Mouse (Mus musculus): Measurements from ENCODE around the gene Prkab2. TPM values are rescaled to one million over a fixed set of nuclear protein-coding genes. Genes with fewer than 3 reads are reported as not detected.

The Prkab2 gene
- polyA plus RNA-seq, 1 experiment from 2014 or later = 5.5 TPM

DNA sequence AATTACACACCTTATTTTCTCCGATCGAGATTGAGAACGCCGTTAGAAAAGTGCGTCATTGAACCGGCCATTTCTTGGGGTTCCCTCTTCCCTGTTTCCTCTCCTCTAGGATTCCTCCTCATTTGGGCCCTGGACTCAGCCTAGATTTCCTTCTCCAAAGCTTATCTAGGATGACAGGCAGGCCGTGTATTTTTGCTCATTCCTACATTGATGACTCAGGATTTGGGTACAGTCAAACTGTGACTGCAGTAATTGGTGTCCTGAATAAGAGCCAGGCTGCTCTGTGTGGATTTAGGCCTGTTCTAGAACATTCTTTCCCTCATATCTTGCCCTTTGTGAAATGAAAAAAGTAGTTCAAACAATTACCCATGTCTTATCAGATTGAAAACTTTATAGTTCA, 1.8 kb downstream of the Prkab2 start:
- Histone ChIP-seq H3K27ac (ENCODE audit: low read length) (no peak overlapping the region), H3K9ac (ENCODE audit: low read depth, low read length) (no peak overlapping the region), H3K4me3 (ENCODE audit: low read length) (peak overlapping the region; percentile 92; the same call in 1 of the 2 replicates), H3K9me3 (ENCODE audit: control insufficient read depth, low read length) (peaks cover 2% of the 10 kb centered on the region; the same call in 1 of the 2 replicates), H3K4me1 (ENCODE audit: control insufficient read depth, insufficient read depth, low read length) (peaks cover 16% of the 10 kb centered on the region), H3K27me3 (replicated peaks; ENCODE audit: control insufficient read depth, insufficient read depth, low read length) (no peaks in the 10 kb centered on the region), H3K4me2 (ENCODE audit: low read depth, low read length) (peak overlapping the region; percentile 80; the same call in 1 of the 2 replicates), H3K36me3 (ENCODE audit: control insufficient read depth, insufficient read depth, low read length) (peaks cover 5% of the 10 kb centered on the region; the same call in 1 of the 2 replicates)
- 83% methylated on average over 7 of the region's 7 CpGs for WGBS
- ATAC-seq = no peak

GRCm38 (mm10) chr3:97661206-97661605, 3.2 kb downstream of the Prkab2 start:
- no peaks in the 10 kb centered on the region for H3K9me3 ChIP-seq (ENCODE audit: control insufficient read depth, low read length)
- H3K36me3 ChIP-seq (ENCODE audit: control insufficient read depth, insufficient read depth, low read length) = peaks cover 5% of the 10 kb centered on the region; the same call in 1 of the 2 replicates
- no peaks in the 10 kb centered on the region for H3K27me3 ChIP-seq (replicated peaks; ENCODE audit: control insufficient read depth, insufficient read depth, low read length)
- 48% methylated on average over 8 of the region's 8 CpGs for WGBS
- peak overlapping the region; percentile 30 for H3K9ac ChIP-seq (ENCODE audit: low read depth, low read length)
- H3K4me3 ChIP-seq (ENCODE audit: low read length) = no peak overlapping the region
- H3K27ac ChIP-seq (ENCODE audit: low read length) = no peak overlapping the region
- H3K4me1 ChIP-seq (ENCODE audit: control insufficient read depth, insufficient read depth, low read length) = peaks cover 16% of the 10 kb centered on the region
- no peak overlapping the region for H3K4me2 ChIP-seq (ENCODE audit: low read depth, low read length)
- no peak for ATAC-seq

- WGBS = 62% methylated on average over 9 of the region's 9 CpGs
- no peak overlapping the region for H3K4me2 ChIP-seq (ENCODE audit: low read depth, low read length)
- peaks cover 8% of the 10 kb centered on the region for H3K36me3 ChIP-seq (ENCODE audit: control insufficient read depth, insufficient read depth, low read length)
- ATAC-seq = 0 out of 2 replicates have a peak, but pooled peaks have one; percentile 13
- no peaks in the 10 kb centered on the region for H3K27me3 ChIP-seq (replicated peaks; ENCODE audit: control insufficient read depth, insufficient read depth, low read length)
- no peak overlapping the region for H3K9ac ChIP-seq (ENCODE audit: low read depth, low read length)
- H3K4me3 ChIP-seq (ENCODE audit: low read length) = no peak overlapping the region
- no peaks in the 10 kb centered on the region for H3K4me1 ChIP-seq (ENCODE audit: control insufficient read depth, insufficient read depth, low read length)
- H3K27ac ChIP-seq (ENCODE audit: low read length) = no peak overlapping the region
- H3K9me3 ChIP-seq (ENCODE audit: control insufficient read depth, low read length) = no peaks in the 10 kb centered on the region
Measured at GRCm38 (mm10) chr3:97665525-97665924, 7.5 kb downstream of the Prkab2 start.

- WGBS = 56% methylated on average over 8 of the region's 8 CpGs
- no peak overlapping the region for H3K27ac ChIP-seq (ENCODE audit: low read length)
- peaks cover 8% of the 10 kb centered on the region for H3K36me3 ChIP-seq (ENCODE audit: control insufficient read depth, insufficient read depth, low read length)
- H3K9ac ChIP-seq (ENCODE audit: low read depth, low read length) = no peak overlapping the region
- H3K27me3 ChIP-seq (replicated peaks; ENCODE audit: control insufficient read depth, insufficient read depth, low read length) = no peaks in the 10 kb centered on the region
- H3K4me1 ChIP-seq (ENCODE audit: control insufficient read depth, insufficient read depth, low read length) = no peaks in the 10 kb centered on the region
- H3K4me2 ChIP-seq (ENCODE audit: low read depth, low read length) = no peak overlapping the region
- H3K4me3 ChIP-seq (ENCODE audit: low read length) = no peak overlapping the region
- ATAC-seq = no peak
- H3K9me3 ChIP-seq (ENCODE audit: control insufficient read depth, low read length) = no peaks in the 10 kb centered on the region
Measured at GRCm38 (mm10) chr3:97666154-97666553, 8.2 kb downstream of the Prkab2 start.

DNA sequence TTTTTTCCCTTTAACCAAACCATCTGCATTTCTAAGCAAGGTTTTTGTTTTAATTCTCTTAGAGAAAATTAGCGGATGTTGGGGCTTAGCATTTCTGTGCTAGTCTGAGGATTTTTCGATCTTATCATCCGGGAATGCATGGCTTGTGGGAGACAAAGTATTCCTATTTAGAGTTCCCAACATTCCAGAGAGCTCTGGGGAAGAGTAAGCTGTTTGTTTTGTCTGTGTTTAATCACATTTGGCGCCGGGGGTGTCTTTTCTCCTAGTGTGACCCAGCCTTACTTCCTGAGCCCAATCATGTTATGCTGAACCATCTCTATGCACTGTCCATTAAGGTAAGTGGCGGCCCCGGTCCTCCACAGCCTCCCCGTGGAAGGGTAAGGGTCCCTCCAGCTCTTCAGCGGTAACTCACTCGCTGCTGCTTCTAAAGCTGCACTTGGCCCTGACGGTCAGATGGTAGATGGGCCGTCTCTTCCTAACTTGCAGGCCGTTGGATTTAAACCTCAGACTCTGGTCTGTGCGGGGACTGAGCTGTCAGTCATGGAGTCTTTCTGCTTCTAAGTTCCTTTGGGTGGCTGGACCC, 9.2 kb downstream of the Prkab2 start:
- Histone ChIP-seq H3K9me3 (ENCODE audit: control insufficient read depth, low read length) (no peaks in the 10 kb centered on the region), H3K4me3 (ENCODE audit: low read length) (no peak overlapping the region), H3K4me1 (ENCODE audit: control insufficient read depth, insufficient read depth, low read length) (no peaks in the 10 kb centered on the region), H3K9ac (ENCODE audit: low read depth, low read length) (no peak overlapping the region), H3K4me2 (ENCODE audit: low read depth, low read length) (no peak overlapping the region), H3K27ac (ENCODE audit: low read length) (no peak overlapping the region), H3K27me3 (replicated peaks; ENCODE audit: control insufficient read depth, insufficient read depth, low read length) (no peaks in the 10 kb centered on the region), H3K36me3 (ENCODE audit: control insufficient read depth, insufficient read depth, low read length) (peaks cover 8% of the 10 kb centered on the region)
- 55% methylated on average over 14 of the region's 14 CpGs for WGBS
- ATAC-seq = no peak

GRCm38 (mm10) chr3:97674644-97675110, 16.7 kb downstream of the Prkab2 start, which contains the start of gene Gm17651:
Gene Gm17651, minus strand, starts transcription at chr3:97674694.
- no peak within 1 kb of the TSS for H3K4me2 ChIP-seq (ENCODE audit: low read depth, low read length)
- no peaks in the 10 kb centered on the region for H3K27me3 ChIP-seq (replicated peaks; ENCODE audit: control insufficient read depth, insufficient read depth, low read length)
- H3K9me3 ChIP-seq (ENCODE audit: control insufficient read depth, low read length) = no peaks in the 10 kb centered on the region
- no peak within 1 kb of the TSS for H3K4me3 ChIP-seq (ENCODE audit: low read length)
- H3K9ac ChIP-seq (ENCODE audit: low read depth, low read length) = no peak within 1 kb of the TSS
- H3K4me1 ChIP-seq (ENCODE audit: control insufficient read depth, insufficient read depth, low read length) = no peaks in the 10 kb centered on the region
- ATAC-seq = no peak
- H3K27ac ChIP-seq (ENCODE audit: low read length) = no peak within 1 kb of the TSS
- no peaks in the 10 kb centered on the region for H3K36me3 ChIP-seq (ENCODE audit: control insufficient read depth, insufficient read depth, low read length)
- WGBS = 86% methylated on average over 7 of the region's 7 CpGs

GRCm38 (mm10) chr3:97676126-97676525, 18.1 kb downstream of the Prkab2 start:
- Histone ChIP-seq H3K27me3 (replicated peaks; ENCODE audit: control insufficient read depth, insufficient read depth, low read length) (no peaks in the 10 kb centered on the region), H3K4me3 (ENCODE audit: low read length) (no peak overlapping the region), H3K9me3 (ENCODE audit: control insufficient read depth, low read length) (no peaks in the 10 kb centered on the region), H3K27ac (ENCODE audit: low read length) (no peak overlapping the region), H3K4me2 (ENCODE audit: low read depth, low read length) (no peak overlapping the region), H3K36me3 (ENCODE audit: control insufficient read depth, insufficient read depth, low read length) (no peaks in the 10 kb centered on the region), H3K9ac (ENCODE audit: low read depth, low read length) (no peak overlapping the region), H3K4me1 (ENCODE audit: control insufficient read depth, insufficient read depth, low read length) (peaks cover 3% of the 10 kb centered on the region; the same call in 1 of the 2 replicates)
- ATAC-seq = no peak
- 97% methylated on average over 3 of the region's 3 CpGs for WGBS

DNA sequence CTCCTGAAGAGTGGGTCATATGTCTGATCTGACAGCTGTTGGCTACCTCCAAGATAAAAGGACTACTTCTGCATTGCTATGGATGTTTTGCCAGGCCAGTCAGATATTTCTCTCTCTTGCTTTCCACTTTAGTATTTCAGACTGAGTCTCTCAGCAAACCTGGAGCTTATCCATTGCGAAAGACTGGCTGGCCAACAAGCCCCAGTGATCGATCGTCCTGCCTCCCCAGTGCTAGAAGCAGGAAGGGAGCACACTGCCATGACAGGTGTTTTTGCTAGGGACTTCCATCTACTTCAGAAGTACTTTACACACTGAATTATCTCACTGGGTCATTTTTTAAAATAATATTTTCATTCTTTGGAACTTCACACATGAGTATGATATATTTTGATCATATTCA, 20.4 kb downstream of the Prkab2 start:
- Histone ChIP-seq H3K9ac (ENCODE audit: low read depth, low read length) (no peak overlapping the region), H3K36me3 (ENCODE audit: control insufficient read depth, insufficient read depth, low read length) (no peaks in the 10 kb centered on the region), H3K4me2 (ENCODE audit: low read depth, low read length) (no peak overlapping the region), H3K27me3 (replicated peaks; ENCODE audit: control insufficient read depth, insufficient read depth, low read length) (no peaks in the 10 kb centered on the region), H3K27ac (ENCODE audit: low read length) (no peak overlapping the region), H3K4me1 (ENCODE audit: control insufficient read depth, insufficient read depth, low read length) (peaks cover 10% of the 10 kb centered on the region), H3K4me3 (ENCODE audit: low read length) (no peak overlapping the region), H3K9me3 (ENCODE audit: control insufficient read depth, low read length) (no peaks in the 10 kb centered on the region)
- ATAC-seq = no peak
- WGBS = 91% methylated on average over 3 of the region's 3 CpGs

DNA sequence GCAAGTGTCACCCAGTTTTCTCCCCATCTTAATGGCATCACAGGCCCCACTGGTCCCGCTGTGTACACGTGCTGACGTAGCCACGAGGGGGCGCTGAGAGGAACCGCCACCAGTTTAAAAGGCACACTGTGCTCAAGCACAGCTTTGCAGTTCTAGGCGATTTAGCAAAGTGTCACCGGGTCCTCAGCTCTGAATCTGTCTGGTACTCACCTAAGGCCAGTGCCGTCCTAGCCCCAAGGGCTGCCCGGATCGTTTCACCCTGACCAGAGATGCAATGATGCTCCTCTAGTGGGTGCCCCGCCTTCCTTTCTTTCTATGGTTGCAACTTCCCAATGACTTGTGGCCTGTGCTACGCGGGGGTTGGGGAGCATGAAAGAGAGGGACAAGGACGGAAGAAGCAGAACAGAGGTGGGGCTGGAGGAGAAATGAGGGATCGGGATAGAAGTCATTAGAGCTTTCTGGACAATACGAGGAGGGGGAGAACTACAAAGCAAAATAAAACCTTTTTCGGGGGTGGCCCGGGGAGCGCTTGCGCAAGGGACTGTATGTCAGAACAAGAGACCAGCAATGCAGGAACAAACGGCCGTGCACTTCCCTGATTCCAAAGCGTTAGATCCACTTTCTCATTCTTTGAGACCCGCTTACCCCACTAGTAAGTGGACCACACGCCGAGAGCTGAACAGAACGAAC, 22.8 kb downstream of the Prkab2 start:
- Histone ChIP-seq H3K36me3 (ENCODE audit: control insufficient read depth, insufficient read depth, low read length) (no peaks in the 10 kb centered on the region), H3K4me2 (ENCODE audit: low read depth, low read length) (peak overlapping the region; percentile 59), H3K4me1 (ENCODE audit: control insufficient read depth, insufficient read depth, low read length) (peaks cover 21% of the 10 kb centered on the region), H3K27me3 (replicated peaks; ENCODE audit: control insufficient read depth, insufficient read depth, low read length) (no peaks in the 10 kb centered on the region), H3K9me3 (ENCODE audit: control insufficient read depth, low read length) (no peaks in the 10 kb centered on the region), H3K9ac (ENCODE audit: low read depth, low read length) (peak overlapping the region; percentile 61), H3K27ac (ENCODE audit: low read length) (no peak overlapping the region), H3K4me3 (ENCODE audit: low read length) (peak overlapping the region; percentile 42)
- ATAC-seq = peak; percentile 64
- 6% methylated on average over 28 of the region's 28 CpGs for WGBS

All from intestine, embryonic 16.5 days (tissue).